Mouse (Mus musculus) lung, postnatal 10 days (tissue): ENCODE data around the gene Limch1.
A peak's percentile ranks its signal among the peaks of the same experiment; 100 is the strongest.

Experiments
- DNase-seq: peaks from one replicate; pipeline ENCODE4 v3.0.0; 2021

Gene Limch1

GRCm38 (mm10) chr5:66836892-66837291 lies 91.3 kb downstream of the Limch1 start:
- DNase-seq, result no peak

- no peak for DNase-seq
These were observed 96.3 kb downstream of the Limch1 start for GRCm38 (mm10) chr5:66841971-66842370.

GRCm38 (mm10) chr5:66842776-66843175 lies 97.1 kb downstream of the Limch1 start:
- DNase-seq, result no peak

- DNase-seq, result peak; percentile 45
These were observed 102.5 kb downstream of the Limch1 start for GRCm38 (mm10) chr5:66848136-66848535.

GRCm38 (mm10) chr5:66849148-66849547 lies 103.5 kb downstream of the Limch1 start:
- DNase-seq, result peak; percentile 70

- no peak for DNase-seq
These were observed 105.2 kb downstream of the Limch1 start for GRCm38 (mm10) chr5:66850721-66851251.

GRCm38 (mm10) chr5:66851708-66852107 lies 106.1 kb downstream of the Limch1 start:
- no peak for DNase-seq

- no peak for DNase-seq
These were observed 108.6 kb downstream of the Limch1 start for GRCm38 (mm10) chr5:66854263-66854662.

- DNase-seq, result peak; percentile 57
These were observed 109.9 kb downstream of the Limch1 start for GRCm38 (mm10) chr5:66855358-66856107.

- no peak for DNase-seq
These were observed 113.9 kb downstream of the Limch1 start for GRCm38 (mm10) chr5:66859506-66859905.

GRCm38 (mm10) chr5:66861232-66862035 lies 115.8 kb downstream of the Limch1 start:
- DNase-seq, result peak; percentile 78

- peak; percentile 67 for DNase-seq
These were observed 116.5 kb downstream of the Limch1 start for GRCm38 (mm10) chr5:66862151-66862550.

GRCm38 (mm10) chr5:66865229-66865628 lies 119.6 kb downstream of the Limch1 start:
- DNase-seq, result no peak

- DNase-seq, result peak; percentile 55
These were observed 120.4 kb downstream of the Limch1 start for GRCm38 (mm10) chr5:66866019-66866418.

- DNase-seq, result no peak
These were observed 123.9 kb downstream of the Limch1 start for GRCm38 (mm10) chr5:66869545-66869944.

- DNase-seq, result no peak
These were observed 126.0 kb downstream of the Limch1 start for GRCm38 (mm10) chr5:66871521-66872050.

- peak; percentile 38 for DNase-seq
These were observed 126.4 kb downstream of the Limch1 start for GRCm38 (mm10) chr5:66872053-66872452.

GRCm38 (mm10) chr5:66872681-66873080 lies 127.1 kb downstream of the Limch1 start:
- no peak for DNase-seq

GRCm38 (mm10) chr5:66876018-66876805 lies 130.6 kb downstream of the Limch1 start:
- DNase-seq, result no peak

GRCm38 (mm10) chr5:66877066-66877465 lies 131.4 kb downstream of the Limch1 start:
- DNase-seq, result no peak

- peak; percentile 39 for DNase-seq
These were observed 136.3 kb downstream of the Limch1 start for GRCm38 (mm10) chr5:66881901-66882341.

- DNase-seq, result no peak
These were observed 137.1 kb downstream of the Limch1 start for GRCm38 (mm10) chr5:66882718-66883117.

GRCm38 (mm10) chr5:66884505-66884904 lies 138.9 kb downstream of the Limch1 start:
- peak; percentile 65 for DNase-seq
